Mouse (Mus musculus) heart, embryonic 11.5 days (tissue): ENCODE data around the gene Rab3gap2. TPM values are rescaled to one million over a fixed set of nuclear protein-coding genes. Genes with fewer than 3 reads are reported as not detected.

ENCODE experiments used
- ATAC-seq: fragments of 200-750 bp; cut with Nextera tagmentation; replicated peaks from 2 replicates; pipeline ENCODE4 v1.8.0; 2017; ENCODE audit warnings: moderate library complexity; ENCODE audit not compliant: insufficient number of reproducible peaks, low FRiP score, low TSS enrichment
- H3K27ac ChIP-seq: fragments of 300-500 bp; sonication (generic); 2 replicates; pipeline ENCODE4 v1.5.1; 2014; ENCODE audit warnings: mild to moderate bottlenecking, low read depth, low read length
- H3K27me3 ChIP-seq: fragments of 300-500 bp; sonication (generic); 2 replicates; pipeline ENCODE4 v1.6.1; 2014; ENCODE audit warnings: mild to moderate bottlenecking, low read length, mixed read lengths; ENCODE audit not compliant: control insufficient read depth, insufficient read depth
- H3K36me3 ChIP-seq: fragments of 300-500 bp; sonication (generic); 2 replicates; pipeline ENCODE4 v1.6.1; 2014; ENCODE audit warnings: mild to moderate bottlenecking, low read length, moderate library complexity, mixed read lengths; ENCODE audit not compliant: control insufficient read depth, insufficient read depth
- H3K4me1 ChIP-seq: fragments of 300-500 bp; sonication (generic); 2 replicates; pipeline ENCODE4 v1.6.1; 2014; ENCODE audit warnings: low read length; ENCODE audit not compliant: control insufficient read depth, insufficient read depth
- H3K4me2 ChIP-seq: fragments of 300-500 bp; sonication (generic); 2 replicates; pipeline ENCODE4 v1.6.1; 2014; ENCODE audit warnings: mild to moderate bottlenecking, moderate library complexity
- H3K4me3 ChIP-seq: fragments of 300-500 bp; sonication (generic); 2 replicates; pipeline ENCODE4 v1.5.1; 2014; ENCODE audit warnings: low read depth, low read length
- H3K9ac ChIP-seq: fragments of 300-500 bp; sonication (generic); 2 replicates; pipeline ENCODE4 v1.6.1; 2014; ENCODE audit warnings: mild to moderate bottlenecking, low read depth, low read length, moderate library complexity
- H3K9me3 ChIP-seq: fragments of 300-500 bp; sonication (generic); replicated peaks from 2 replicates; pipeline ENCODE4 v1.6.1; 2016; ENCODE audit warnings: low read length; ENCODE audit not compliant: control insufficient read depth
- WGBS: fragments of 180-500 bp; shearing (Covaris S2); extraction: QIAGEN DNeasy Blood & Tissue Kit; methylation state at CpG from one replicate; pipeline ENCODE4 v1.1.7; 2014; ENCODE audit not compliant: insufficient replicate concordance; 5-methylcytosine and 5-hydroxymethylcytosine counted together
- polyA plus RNA-seq: library from polyadenylated mRNA; unstranded; fragments of >200 nt; fragmentation: Nextera tagmentation; extraction: Ambion mirVana; gene quantifications from 2 replicates; pipeline ENCODE4 v1.2.1, GENCODE M21; 2014

Rab3gap2 gene
- polyA plus RNA-seq: 18.9 and 19.1 TPM in 2 replicates

GRCm38 (mm10) chr1:185203909-185204661, at the start of gene Rab3gap2:
Gene Rab3gap2 (plus strand): TSS chr1:185204117.
- H3K27ac ChIP-seq: peak within 1 kb of the TSS; percentile 86

GRCm38 (mm10) chr1:185173641-185174040, 30.3 kb upstream of the Rab3gap2 start:
- WGBS: 80% methylated on average over 5 of the region's 5 CpGs
- H3K4me2 ChIP-seq: no peak overlapping the region
- H3K27ac ChIP-seq: no peak overlapping the region
- ATAC-seq: no peak
- H3K4me1 ChIP-seq: no peaks in the 10 kb centered on the region
- no peak overlapping the region for H3K4me3 ChIP-seq
- no peaks in the 10 kb centered on the region for H3K36me3 ChIP-seq
- H3K9ac ChIP-seq: no peak overlapping the region
- no peaks in the 10 kb centered on the region for H3K27me3 ChIP-seq
- no peaks in the 10 kb centered on the region for H3K9me3 ChIP-seq

More at GRCm38 (mm10) chr1:185203909-185204661, at the start of gene Rab3gap2:
- Histone ChIP-seq H3K4me2 (peak within 1 kb of the TSS; percentile 93), H3K4me3 (peak within 1 kb of the TSS; percentile 85), H3K27me3 (no peaks in the 10 kb centered on the region), H3K36me3 (no peaks in the 10 kb centered on the region), H3K4me1 (peaks cover 14% of the 10 kb centered on the region), H3K9me3 (no peaks in the 10 kb centered on the region), H3K9ac (peak within 1 kb of the TSS; percentile 87)
- WGBS: under 1% methylated on average over 57 of the region's 57 CpGs
- ATAC-seq: peak; percentile 98

- no peaks in the 10 kb centered on the region for H3K27me3 ChIP-seq
- no peaks in the 10 kb centered on the region for H3K36me3 ChIP-seq
- no peak for ATAC-seq
- no peak overlapping the region for H3K9ac ChIP-seq
- 86% methylated on average over 6 of the region's 6 CpGs for WGBS
- no peak overlapping the region for H3K4me2 ChIP-seq
- H3K4me1 ChIP-seq: no peaks in the 10 kb centered on the region
- H3K9me3 ChIP-seq: no peaks in the 10 kb centered on the region
- H3K4me3 ChIP-seq: no peak overlapping the region
- no peak overlapping the region for H3K27ac ChIP-seq
These were observed 26.1 kb upstream of the Rab3gap2 start for GRCm38 (mm10) chr1:185177860-185178259.

- ATAC-seq: no peak
- Histone ChIP-seq H3K9ac (no peak overlapping the region), H3K36me3 (no peaks in the 10 kb centered on the region), H3K9me3 (no peaks in the 10 kb centered on the region), H3K4me1 (no peaks in the 10 kb centered on the region), H3K4me2 (no peak overlapping the region), H3K27me3 (no peaks in the 10 kb centered on the region), H3K4me3 (no peak overlapping the region), H3K27ac (no peak overlapping the region)
- WGBS: 63% methylated on average over 9 of the region's 9 CpGs
These were observed 20.2 kb upstream of the Rab3gap2 start for GRCm38 (mm10) chr1:185183591-185184330.

GRCm38 (mm10) chr1:185185556-185185955, 18.4 kb upstream of the Rab3gap2 start:
- no peaks in the 10 kb centered on the region for H3K9me3 ChIP-seq
- WGBS: 63% methylated on average over 9 of the region's 9 CpGs

GRCm38 (mm10) chr1:185187135-185187785, 16.7 kb upstream of the Rab3gap2 start:
- no peaks in the 10 kb centered on the region for H3K27me3 ChIP-seq
- no peak overlapping the region for H3K4me3 ChIP-seq
- H3K9ac ChIP-seq: no peak overlapping the region
- no peak overlapping the region for H3K4me2 ChIP-seq
- H3K36me3 ChIP-seq: no peaks in the 10 kb centered on the region
- 64% methylated on average over 13 of the region's 13 CpGs for WGBS
- H3K9me3 ChIP-seq: no peaks in the 10 kb centered on the region
- no peaks in the 10 kb centered on the region for H3K4me1 ChIP-seq
- H3K27ac ChIP-seq: no peak overlapping the region
- 0 out of 2 replicates have a peak, but pooled peaks have one; percentile 18 for ATAC-seq

More at GRCm38 (mm10) chr1:185185556-185185955, 18.4 kb upstream of the Rab3gap2 start:
- Histone ChIP-seq H3K27ac (no peak overlapping the region), H3K4me1 (no peaks in the 10 kb centered on the region), H3K4me2 (no peak overlapping the region), H3K27me3 (no peaks in the 10 kb centered on the region), H3K36me3 (no peaks in the 10 kb centered on the region), H3K4me3 (no peak overlapping the region), H3K9ac (no peak overlapping the region)
- no peak for ATAC-seq

GRCm38 (mm10) chr1:185189901-185190300, 14.0 kb upstream of the Rab3gap2 start:
- no peaks in the 10 kb centered on the region for H3K27me3 ChIP-seq
- H3K27ac ChIP-seq: no peak overlapping the region
- H3K4me1 ChIP-seq: no peaks in the 10 kb centered on the region
- H3K4me2 ChIP-seq: no peak overlapping the region
- ATAC-seq: no peak
- H3K36me3 ChIP-seq: no peaks in the 10 kb centered on the region
- 85% methylated on average over 9 of the region's 9 CpGs for WGBS
- H3K9ac ChIP-seq: no peak overlapping the region
- H3K4me3 ChIP-seq: no peak overlapping the region
- H3K9me3 ChIP-seq: no peaks in the 10 kb centered on the region

GRCm38 (mm10) chr1:185192087-185192486, 11.8 kb upstream of the Rab3gap2 start:
- H3K27me3 ChIP-seq: no peaks in the 10 kb centered on the region
- no peak overlapping the region for H3K4me2 ChIP-seq
- no peak overlapping the region for H3K9ac ChIP-seq
- no peak for ATAC-seq
- no peak overlapping the region for H3K27ac ChIP-seq
- 85% methylated on average over 8 of the region's 8 CpGs for WGBS
- H3K36me3 ChIP-seq: no peaks in the 10 kb centered on the region
- no peak overlapping the region for H3K4me3 ChIP-seq
- H3K9me3 ChIP-seq: no peaks in the 10 kb centered on the region
- H3K4me1 ChIP-seq: no peaks in the 10 kb centered on the region
